Mouse (Mus musculus) limb, embryonic 15.5 days (tissue): ENCODE measurements around the gene Trmt112. TPM values are rescaled to one million over a fixed set of nuclear protein-coding genes. Genes with fewer than 3 reads are reported as not detected.

Source experiments
- ATAC-seq: fragments of 200-750 bp; cut with Nextera tagmentation; 2 replicates; pipeline ENCODE4 v1.8.0; 2017; ENCODE audit warnings: low read depth, moderate TSS enrichment; ENCODE audit not compliant: insufficient number of reproducible peaks, low FRiP score, low TSS enrichment
- H3K27ac ChIP-seq: fragments of 300-500 bp; sonication (generic); 2 replicates; pipeline ENCODE4 v1.5.1; 2015; ENCODE audit warnings: moderate library complexity, mild to moderate bottlenecking, inconsistent platforms
- H3K27me3 ChIP-seq: fragments of 300-500 bp; sonication (generic); 2 replicates; pipeline ENCODE4 v1.6.1; 2015; ENCODE audit warnings: inconsistent platforms
- H3K36me3 ChIP-seq: fragments of 300-500 bp; sonication (generic); 2 replicates; pipeline ENCODE4 v1.6.1; 2015; ENCODE audit warnings: inconsistent platforms
- H3K4me1 ChIP-seq: fragments of 300-500 bp; sonication (generic); 2 replicates; pipeline ENCODE4 v1.6.1; 2015; ENCODE audit warnings: inconsistent platforms
- H3K4me2 ChIP-seq: fragments of 300-500 bp; sonication (generic); 2 replicates; pipeline ENCODE4 v1.6.1; 2015; ENCODE audit warnings: mild to moderate bottlenecking, inconsistent platforms
- H3K4me3 ChIP-seq: fragments of 300-500 bp; sonication (generic); 2 replicates; pipeline ENCODE4 v1.5.1; 2015; ENCODE audit warnings: mild to moderate bottlenecking, inconsistent platforms
- H3K9ac ChIP-seq: fragments of 300-500 bp; sonication (generic); 2 replicates; pipeline ENCODE4 v1.6.1; 2015; ENCODE audit warnings: inconsistent platforms
- H3K9me3 ChIP-seq: fragments of 300-500 bp; sonication (generic); 2 replicates; pipeline ENCODE4 v1.6.1; 2016; ENCODE audit warnings: inconsistent platforms
- WGBS: fragments of 180-500 bp; shearing (Covaris S2); methylation state at CpG from one replicate; pipeline ENCODE4 v1.1.7; 2015; 5-methylcytosine and 5-hydroxymethylcytosine counted together
- polyA plus RNA-seq: library from polyadenylated mRNA; unstranded; fragments of >200 nt; fragmentation: Nextera tagmentation; extraction: Ambion mirVana; gene quantifications from 2 replicates; pipeline ENCODE4 v1.2.1, GENCODE M21; 2015

The Trmt112 gene
- polyA plus RNA-seq, 1 experiment from 2014 or later = 138 TPM

GRCm38 (mm10) chr19:6920741-6921636 lies 11.5 kb downstream of the Trmt112 start:
- peak; percentile 26 for ATAC-seq
- Histone ChIP-seq H3K36me3 (peaks cover 10% of the 10 kb centered on the region; the same call in 1 of the 2 replicates), H3K4me1 (peaks cover 35% of the 10 kb centered on the region), H3K4me3 (peak overlapping the region; percentile 86), H3K27ac (peak overlapping the region; percentile 78), H3K27me3 (peaks cover 35% of the 10 kb centered on the region), H3K4me2 (peak overlapping the region; percentile 89), H3K9me3 (no peaks in the 10 kb centered on the region), H3K9ac (peak overlapping the region; percentile 69)
- 1% methylated on average over 39 of the region's 48 CpGs for whole genome bisulfite sequencing

- WGBS = under 1% methylated on average over 58 of the region's 66 CpGs
These were observed 12.4 kb downstream of the Trmt112 start, which contains the start of gene Esrra for GRCm38 (mm10) chr19:6921647-6922567. Gene Esrra, minus strand, starts transcription at chr19:6921813.

GRCm38 (mm10) chr19:6922901-6923735 lies 13.6 kb downstream of the Trmt112 start:
- peak overlapping the region; percentile 89; the same call in 1 of the 2 replicates for H3K4me2 ChIP-seq
- H3K36me3 ChIP-seq = peaks cover 8% of the 10 kb centered on the region; the same call in 1 of the 2 replicates
- WGBS = 67% methylated on average over 6 of the region's 6 CpGs
- peaks cover 43% of the 10 kb centered on the region for H3K4me1 ChIP-seq
- peaks cover 56% of the 10 kb centered on the region for H3K27me3 ChIP-seq
- ATAC-seq = no peak
- H3K9ac ChIP-seq = no peak overlapping the region
- no peak overlapping the region for H3K27ac ChIP-seq
- peak overlapping the region; percentile 86; the same call in 1 of the 2 replicates for H3K4me3 ChIP-seq
- H3K9me3 ChIP-seq = no peaks in the 10 kb centered on the region

More at GRCm38 (mm10) chr19:6921647-6922567, 12.4 kb downstream of the Trmt112 start, which contains the start of gene Esrra:
- peaks cover 8% of the 10 kb centered on the region; the same call in 1 of the 2 replicates for H3K36me3 ChIP-seq
- H3K9me3 ChIP-seq = no peaks in the 10 kb centered on the region
- peak within 1 kb of the TSS; percentile 86 for H3K4me3 ChIP-seq
- H3K4me2 ChIP-seq = peak within 1 kb of the TSS; percentile 89
- peak within 1 kb of the TSS; percentile 78 for H3K27ac ChIP-seq
- peaks cover 39% of the 10 kb centered on the region for H3K4me1 ChIP-seq
- peak; percentile 96 for ATAC-seq
- H3K9ac ChIP-seq = peak within 1 kb of the TSS; percentile 69
- peaks cover 44% of the 10 kb centered on the region for H3K27me3 ChIP-seq

GRCm38 (mm10) chr19:6924461-6925306 lies 15.2 kb downstream of the Trmt112 start:
- peak overlapping the region; percentile 28 for H3K4me3 ChIP-seq
- H3K4me2 ChIP-seq = peak overlapping the region; percentile 43
- H3K27me3 ChIP-seq = peaks cover 69% of the 10 kb centered on the region
- 4% methylated on average over 39 of the region's 39 CpGs for WGBS
- peaks cover 44% of the 10 kb centered on the region for H3K4me1 ChIP-seq
- no peak for ATAC-seq
- no peaks in the 10 kb centered on the region for H3K36me3 ChIP-seq
- H3K27ac ChIP-seq = no peak overlapping the region
- no peaks in the 10 kb centered on the region for H3K9me3 ChIP-seq
- H3K9ac ChIP-seq = no peak overlapping the region

- Histone ChIP-seq H3K4me1 (peaks cover 40% of the 10 kb centered on the region), H3K4me3 (peak within 1 kb of the TSS; percentile 28), H3K9me3 (no peaks in the 10 kb centered on the region), H3K27me3 (peaks cover 73% of the 10 kb centered on the region), H3K27ac (peak within 1 kb of the TSS; percentile 65), H3K4me2 (peak within 1 kb of the TSS; percentile 43), H3K9ac (no peak within 1 kb of the TSS), H3K36me3 (no peaks in the 10 kb centered on the region)
- no peak for ATAC-seq
- WGBS = 3% methylated on average over 9 of the region's 9 CpGs
These were observed 15.7 kb downstream of the Trmt112 start, which contains the start of gene Catsperz for GRCm38 (mm10) chr19:6925307-6925573. Gene Catsperz, minus strand, starts transcription at chr19:6925380.

- no peaks in the 10 kb centered on the region for H3K9me3 ChIP-seq
- H3K4me1 ChIP-seq = peaks cover 35% of the 10 kb centered on the region
- peak overlapping the region; percentile 65 for H3K27ac ChIP-seq
- peak overlapping the region; percentile 28 for H3K4me3 ChIP-seq
- peak overlapping the region; percentile 43 for H3K4me2 ChIP-seq
- H3K36me3 ChIP-seq = no peaks in the 10 kb centered on the region
- no peak overlapping the region for H3K9ac ChIP-seq
- WGBS = 13% methylated on average over 39 of the region's 40 CpGs
- H3K27me3 ChIP-seq = peaks cover 78% of the 10 kb centered on the region
- no peak for ATAC-seq
These were observed 16.3 kb downstream of the Trmt112 start for GRCm38 (mm10) chr19:6925611-6926329.

GRCm38 (mm10) chr19:6926559-6927255 lies 17.2 kb downstream of the Trmt112 start:
- peak overlapping the region; percentile 65 for H3K27ac ChIP-seq
- no peak overlapping the region for H3K9ac ChIP-seq
- H3K36me3 ChIP-seq = no peaks in the 10 kb centered on the region
- ATAC-seq = no peak
- H3K9me3 ChIP-seq = no peaks in the 10 kb centered on the region
- WGBS = 13% methylated on average over 26 of the region's 26 CpGs
- peaks cover 87% of the 10 kb centered on the region for H3K27me3 ChIP-seq
- peak overlapping the region; percentile 32 for H3K4me2 ChIP-seq
- H3K4me1 ChIP-seq = peaks cover 32% of the 10 kb centered on the region
- H3K4me3 ChIP-seq = peak overlapping the region; percentile 19

- Histone ChIP-seq H3K4me2 (0 out of 2 replicates have a peak overlapping the region, but pooled peaks have one; percentile 32), H3K9ac (no peak overlapping the region)
- WGBS = 13% methylated on average over 9 of the region's 9 CpGs
These were observed 18.6 kb downstream of the Trmt112 start for GRCm38 (mm10) chr19:6928080-6928479.

GRCm38 (mm10) chr19:6931002-6931401 lies 21.5 kb downstream of the Trmt112 start:
- H3K27ac ChIP-seq = no peak overlapping the region
- no peak for ATAC-seq
- no peak overlapping the region for H3K9ac ChIP-seq
- H3K4me1 ChIP-seq = peaks cover 24% of the 10 kb centered on the region
- H3K36me3 ChIP-seq = no peaks in the 10 kb centered on the region
- no peak overlapping the region for H3K4me2 ChIP-seq
- WGBS = 17% methylated on average over 2 of the region's 2 CpGs
- no peak overlapping the region for H3K4me3 ChIP-seq
- peaks cover 95% of the 10 kb centered on the region for H3K27me3 ChIP-seq
- H3K9me3 ChIP-seq = no peaks in the 10 kb centered on the region

More at GRCm38 (mm10) chr19:6928080-6928479, 18.6 kb downstream of the Trmt112 start:
- ATAC-seq = no peak
- Histone ChIP-seq H3K27ac (no peak overlapping the region), H3K4me3 (peak overlapping the region; percentile 19), H3K27me3 (peaks cover 94% of the 10 kb centered on the region), H3K9me3 (no peaks in the 10 kb centered on the region), H3K36me3 (no peaks in the 10 kb centered on the region), H3K4me1 (peaks cover 25% of the 10 kb centered on the region)
